Mouse (Mus musculus) megakaryocyte-erythroid progenitor cell, adult 5 weeks (primary cell): ENCODE data around the gene Prol1. TPM values are rescaled to one million over a fixed set of nuclear protein-coding genes. Genes with fewer than 3 reads are reported as not detected.

Experiments
- polyA plus RNA-seq: library from polyadenylated mRNA; stranded (reverse); fragments of >175 nt; gene quantifications from 2 replicates; pipeline ENCODE4 v1.2.3, GENCODE M21; 2012

The Prol1 gene
- not detected in 2 replicates for polyA plus RNA-seq

DNA sequence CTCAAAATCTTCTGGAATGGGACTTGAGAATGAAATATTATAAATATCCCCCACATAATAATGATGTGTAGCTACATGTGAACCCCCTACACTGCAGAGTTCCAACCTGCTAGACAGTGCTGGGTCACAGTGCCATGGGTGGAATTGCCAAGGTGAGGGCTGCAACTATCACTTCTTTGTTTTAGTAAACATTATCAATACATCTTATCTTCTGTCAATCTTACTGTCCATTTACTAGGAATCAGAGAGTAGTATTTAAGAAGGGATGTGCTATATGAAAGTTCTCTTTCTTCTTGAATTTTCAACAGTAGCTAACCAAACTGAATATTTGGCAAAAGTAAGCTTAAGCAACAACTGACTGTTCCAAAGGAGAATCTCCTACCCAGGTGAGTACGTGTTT is at the start of gene Prol1:
Prol1 (plus strand) TSS at position 301 of the 400 bp plus-strand sequence.

DNA sequence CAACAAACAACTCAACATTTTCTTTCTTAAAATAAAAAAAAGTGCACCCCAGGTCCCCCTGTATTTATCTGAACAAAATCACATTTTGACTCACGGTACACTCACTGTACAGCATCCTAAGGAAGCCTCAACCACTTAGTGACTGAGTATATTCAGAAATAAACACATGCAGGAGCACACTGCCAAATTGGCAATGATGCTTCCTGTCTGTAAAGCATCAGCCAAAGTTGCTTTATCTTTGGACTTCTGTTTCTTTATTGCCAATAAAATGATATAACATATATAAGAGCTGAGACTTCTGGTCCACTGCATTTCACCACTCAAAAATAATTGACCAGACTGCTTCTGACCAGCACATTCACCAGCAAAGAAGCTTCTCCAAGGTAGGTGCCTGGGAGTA is 48.5 kb upstream of the Prol1 start, which contains the start of gene Gm7714:
Gm7714 (plus strand) TSS at position 301 of the 400 bp plus-strand sequence.

DNA sequence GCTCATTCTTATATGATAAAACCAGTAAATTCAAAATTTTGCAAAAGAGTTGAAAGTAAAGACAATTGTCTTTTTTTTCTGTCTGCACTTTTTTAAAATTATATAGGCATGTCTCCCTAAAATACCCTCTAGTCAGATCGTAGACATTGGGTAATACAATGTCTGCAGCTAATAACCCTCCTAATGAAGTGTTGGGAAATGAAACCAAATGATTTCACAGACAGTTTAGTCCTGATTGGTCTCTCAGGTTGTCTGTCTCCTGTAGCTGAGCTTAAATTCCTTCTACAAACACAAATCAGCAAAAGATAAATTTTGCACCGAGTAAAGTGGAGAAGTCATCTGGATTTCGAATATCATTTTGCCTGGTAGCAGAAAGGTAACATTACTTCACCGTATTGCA is 58.7 kb downstream of the Prol1 start, which contains the start of gene Amtn:
Amtn (plus strand) TSS at position 301 of the 400 bp plus-strand sequence.

Other genes starting within 250 kb of the Prol1 start
- not detected in 2 replicates for gene Smr2, start 230.8 kb upstream of the Prol1 start, polyA plus RNA-seq
- not detected in 2 replicates for gene Gm11116, start 205.8 kb upstream of the Prol1 start, polyA plus RNA-seq
- not detected in 2 replicates for gene Gm11115, start 163.2 kb upstream of the Prol1 start, polyA plus RNA-seq
- not detected in 2 replicates for gene Gm7714, start 48.4 kb upstream of the Prol1 start, polyA plus RNA-seq
- not detected in 2 replicates for gene Amtn, start 58.8 kb downstream of the Prol1 start, polyA plus RNA-seq
- gene Ambn, start 138.7 kb downstream of the Prol1 start, polyA plus RNA-seq, result not detected in 2 replicates
- not detected in 2 replicates for gene Enam, start 170.7 kb downstream of the Prol1 start, polyA plus RNA-seq
- gene Jchain, start 210.6 kb downstream of the Prol1 start, polyA plus RNA-seq, result 0.04 and 0.11 TPM in 2 replicates
- gene Utp3, start 237.2 kb downstream of the Prol1 start, polyA plus RNA-seq, result 67.1 and 82.5 TPM in 2 replicates
- 3.3 and 3.8 TPM in 2 replicates for gene Rufy3, start 247.7 kb downstream of the Prol1 start, polyA plus RNA-seq